Mouse (Mus musculus) hindbrain, embryonic 16.5 days (tissue): ENCODE results near the gene AA467197. TPM values are rescaled to one million over a fixed set of nuclear protein-coding genes. Genes with fewer than 3 reads are reported as not detected.
A peak's percentile ranks its signal among the peaks of the same experiment; 100 is the strongest.

Source experiments
- ATAC-seq: fragments of 200-750 bp; cut with Nextera tagmentation; 2 replicates; pipeline ENCODE4 v1.8.0; 2017; ENCODE audit warnings: moderate TSS enrichment, moderate library complexity
- H3K27ac ChIP-seq: fragments of 300-500 bp; sonication (generic); 2 replicates; pipeline ENCODE4 v1.5.1; 2014; ENCODE audit warnings: low read depth, mild to moderate bottlenecking, control low read depth, low read length, moderate library complexity
- H3K27me3 ChIP-seq: fragments of 300-500 bp; sonication (generic); replicated peaks from 2 replicates; pipeline ENCODE4 v1.6.1; 2014; ENCODE audit warnings: low read length; ENCODE audit not compliant: control insufficient read depth, insufficient read depth
- H3K36me3 ChIP-seq: fragments of 300-500 bp; sonication (generic); 2 replicates; pipeline ENCODE4 v1.6.1; 2014; ENCODE audit warnings: mild to moderate bottlenecking, low read length, moderate library complexity, mixed read lengths; ENCODE audit not compliant: control insufficient read depth, insufficient read depth
- H3K4me1 ChIP-seq: fragments of 300-500 bp; sonication (generic); 2 replicates; pipeline ENCODE4 v1.6.1; 2014; ENCODE audit warnings: low read depth, low read length; ENCODE audit not compliant: control insufficient read depth, insufficient read depth
- H3K4me2 ChIP-seq: fragments of 300-500 bp; sonication (generic); 2 replicates; pipeline ENCODE4 v1.6.1; 2014; ENCODE audit warnings: mild to moderate bottlenecking, low read length, control low read depth, moderate library complexity
- H3K4me3 ChIP-seq: fragments of 300-500 bp; sonication (generic); 2 replicates; pipeline ENCODE4 v1.5.1; 2014; ENCODE audit warnings: mild to moderate bottlenecking, low read length, control low read depth, moderate library complexity
- H3K9ac ChIP-seq: fragments of 300-500 bp; sonication (generic); 2 replicates; pipeline ENCODE4 v1.6.1; 2014; ENCODE audit warnings: low read depth, mild to moderate bottlenecking, control low read depth, low read length, moderate library complexity
- H3K9me3 ChIP-seq: fragments of 300-500 bp; sonication (generic); 2 replicates; pipeline ENCODE4 v1.6.1; 2014; ENCODE audit warnings: mild to moderate bottlenecking, low read length, moderate library complexity; ENCODE audit not compliant: control insufficient read depth
- WGBS: fragments of 180-500 bp; shearing (Covaris S2); extraction: QIAGEN DNeasy Blood & Tissue Kit; methylation state at CpG from one replicate; pipeline ENCODE4 v1.1.7; 2014; 5-methylcytosine and 5-hydroxymethylcytosine counted together
- polyA plus RNA-seq: library from polyadenylated mRNA; unstranded; fragments of >200 nt; fragmentation: Nextera tagmentation; extraction: Ambion mirVana; gene quantifications from 2 replicates; pipeline ENCODE4 v1.2.1, GENCODE M21; 2015

Gene AA467197
- 0.69 and 0.91 TPM in 2 replicates for polyA plus RNA-seq

GRCm38 (mm10) chr2:122636686-122637085 lies at the start of gene AA467197:
AA467197 (plus strand) TSS chr2:122636986.
- H3K27ac ChIP-seq, result no peak within 1 kb of the TSS

GRCm38 (mm10) chr2:122587861-122588519 lies 48.8 kb upstream of the AA467197 start:
- no peaks in the 10 kb centered on the region for H3K9me3 ChIP-seq
- WGBS, result 83% methylated on average over 8 of the region's 8 CpGs
- H3K4me2 ChIP-seq, result no peak overlapping the region
- H3K4me1 ChIP-seq, result no peaks in the 10 kb centered on the region
- H3K4me3 ChIP-seq, result no peak overlapping the region
- H3K27me3 ChIP-seq, result no peaks in the 10 kb centered on the region; the same call in 1 of the 2 replicates
- no peak overlapping the region for H3K27ac ChIP-seq
- no peak for ATAC-seq
- no peak overlapping the region for H3K9ac ChIP-seq
- H3K36me3 ChIP-seq, result no peaks in the 10 kb centered on the region

More at GRCm38 (mm10) chr2:122636686-122637085, at the start of gene AA467197:
- H3K4me1 ChIP-seq, result peaks cover 14% of the 10 kb centered on the region
- no peaks in the 10 kb centered on the region for H3K9me3 ChIP-seq
- H3K27me3 ChIP-seq, result 0 out of 2 replicates have a peak, but pooled peaks cover 2% of the 10 kb centered on the region
- no peak for ATAC-seq
- H3K4me2 ChIP-seq, result peak within 1 kb of the TSS; percentile 77
- H3K9ac ChIP-seq, result peak within 1 kb of the TSS; percentile 47
- WGBS, result 54% methylated on average over 3 of the region's 3 CpGs
- peaks cover 10% of the 10 kb centered on the region; the same call in 1 of the 2 replicates for H3K36me3 ChIP-seq
- H3K4me3 ChIP-seq, result peak within 1 kb of the TSS; percentile 46

- Histone ChIP-seq H3K4me2 (no peak overlapping the region), H3K4me3 (no peak overlapping the region), H3K9ac (no peak overlapping the region), H3K27me3 (no peaks in the 10 kb centered on the region; the same call in 1 of the 2 replicates), H3K9me3 (no peaks in the 10 kb centered on the region), H3K36me3 (no peaks in the 10 kb centered on the region), H3K4me1 (no peaks in the 10 kb centered on the region), H3K27ac (no peak overlapping the region)
- ATAC-seq, result no peak
- 85% methylated on average over 1 of the region's 1 CpGs for WGBS
These were observed 46.4 kb upstream of the AA467197 start for GRCm38 (mm10) chr2:122590351-122590750.

GRCm38 (mm10) chr2:122591213-122591612 lies 45.6 kb upstream of the AA467197 start:
- H3K4me1 ChIP-seq, result no peaks in the 10 kb centered on the region
- 73% methylated on average over 2 of the region's 2 CpGs for WGBS
- H3K27ac ChIP-seq, result no peak overlapping the region
- H3K27me3 ChIP-seq, result no peaks in the 10 kb centered on the region; the same call in 1 of the 2 replicates
- no peak overlapping the region for H3K9ac ChIP-seq
- H3K4me2 ChIP-seq, result no peak overlapping the region
- no peak for ATAC-seq
- H3K36me3 ChIP-seq, result no peaks in the 10 kb centered on the region
- H3K4me3 ChIP-seq, result no peak overlapping the region
- no peaks in the 10 kb centered on the region for H3K9me3 ChIP-seq

GRCm38 (mm10) chr2:122595461-122595860 lies 41.3 kb upstream of the AA467197 start:
- no peaks in the 10 kb centered on the region; the same call in 1 of the 2 replicates for H3K36me3 ChIP-seq
- H3K27ac ChIP-seq, result no peak overlapping the region
- WGBS, result 94% methylated on average over 16 of the region's 16 CpGs
- H3K27me3 ChIP-seq, result no peaks in the 10 kb centered on the region
- H3K4me2 ChIP-seq, result no peak overlapping the region
- no peak for ATAC-seq
- no peak overlapping the region for H3K9ac ChIP-seq
- H3K9me3 ChIP-seq, result no peaks in the 10 kb centered on the region
- H3K4me3 ChIP-seq, result no peak overlapping the region
- no peaks in the 10 kb centered on the region for H3K4me1 ChIP-seq

- Histone ChIP-seq H3K9me3 (no peaks in the 10 kb centered on the region), H3K9ac (no peak overlapping the region), H3K4me1 (no peaks in the 10 kb centered on the region), H3K4me3 (no peak overlapping the region), H3K4me2 (no peak overlapping the region), H3K27me3 (no peaks in the 10 kb centered on the region), H3K27ac (no peak overlapping the region), H3K36me3 (peaks cover 13% of the 10 kb centered on the region)
- no peak for ATAC-seq
- WGBS, result 90% methylated on average over 2 of the region's 2 CpGs
These were observed 37.0 kb upstream of the AA467197 start for GRCm38 (mm10) chr2:122599736-122600135.

- Histone ChIP-seq H3K4me2 (no peak overlapping the region), H3K4me1 (no peaks in the 10 kb centered on the region), H3K27ac (no peak overlapping the region), H3K9ac (no peak overlapping the region), H3K27me3 (no peaks in the 10 kb centered on the region), H3K9me3 (no peaks in the 10 kb centered on the region), H3K36me3 (peaks cover 13% of the 10 kb centered on the region), H3K4me3 (no peak overlapping the region)
- WGBS, result 80% methylated on average over 2 of the region's 2 CpGs
- no peak for ATAC-seq
These were observed 35.4 kb upstream of the AA467197 start for GRCm38 (mm10) chr2:122601354-122601753.

GRCm38 (mm10) chr2:122605829-122606228 lies 31.0 kb upstream of the AA467197 start:
- H3K4me2 ChIP-seq, result no peak overlapping the region
- peaks cover 13% of the 10 kb centered on the region for H3K36me3 ChIP-seq
- ATAC-seq, result peak; percentile 83
- no peak overlapping the region; the same call in 1 of the 2 replicates for H3K27ac ChIP-seq
- WGBS, result 69% methylated on average over 5 of the region's 5 CpGs
- no peaks in the 10 kb centered on the region for H3K27me3 ChIP-seq
- no peak overlapping the region for H3K9ac ChIP-seq
- H3K4me3 ChIP-seq, result no peak overlapping the region
- H3K9me3 ChIP-seq, result no peaks in the 10 kb centered on the region
- peaks cover 3% of the 10 kb centered on the region; the same call in 1 of the 2 replicates for H3K4me1 ChIP-seq

GRCm38 (mm10) chr2:122608820-122609219 lies 28.0 kb upstream of the AA467197 start:
- H3K9ac ChIP-seq, result no peak overlapping the region
- H3K27ac ChIP-seq, result no peak overlapping the region
- no peak for ATAC-seq
- WGBS, result 83% methylated on average over 9 of the region's 9 CpGs
- H3K9me3 ChIP-seq, result no peaks in the 10 kb centered on the region
- peaks cover 3% of the 10 kb centered on the region; the same call in 1 of the 2 replicates for H3K4me1 ChIP-seq
- no peaks in the 10 kb centered on the region for H3K27me3 ChIP-seq
- H3K36me3 ChIP-seq, result peaks cover 2% of the 10 kb centered on the region; the same call in 1 of the 2 replicates
- no peak overlapping the region for H3K4me3 ChIP-seq
- H3K4me2 ChIP-seq, result no peak overlapping the region
